Mouse (Mus musculus): Measurements from ENCODE around the gene Id3. TPM values are rescaled to one million over a fixed set of nuclear protein-coding genes. Genes with fewer than 3 reads are reported as not detected.

The Id3 gene
- polyA plus RNA-seq, 1 experiment = 0.38 TPM

GRCm38 (mm10) chr4:136172011-136172541 lies 28.8 kb downstream of the Id3 start, which contains the start of gene E2f2:
Gene E2f2, plus strand, starts transcription at chr4:136172394.
- Histone ChIP-seq H3K36me3 (ENCODE audit: control insufficient read depth) (peaks cover 45% of the 10 kb centered on the region), H3K4me1 (ENCODE audit: control insufficient read depth) (peaks cover 64% of the 10 kb centered on the region), H3K27me3 (ENCODE audit: control insufficient read depth) (peaks cover 3% of the 10 kb centered on the region), H3K9me3 (ENCODE audit: control insufficient read depth, low read length) (no peaks in the 10 kb centered on the region), H3K4me3 (replicated peaks) (peak within 1 kb of the TSS; percentile 82)
- TF ChIP-seq TAL1 (IDR thresholded peaks at IDR 0.05; ENCODE audit: low read length) (no peak), GATA1 (IDR thresholded peaks at IDR 0.05; ENCODE audit: low read length) (no peak)

DNA sequence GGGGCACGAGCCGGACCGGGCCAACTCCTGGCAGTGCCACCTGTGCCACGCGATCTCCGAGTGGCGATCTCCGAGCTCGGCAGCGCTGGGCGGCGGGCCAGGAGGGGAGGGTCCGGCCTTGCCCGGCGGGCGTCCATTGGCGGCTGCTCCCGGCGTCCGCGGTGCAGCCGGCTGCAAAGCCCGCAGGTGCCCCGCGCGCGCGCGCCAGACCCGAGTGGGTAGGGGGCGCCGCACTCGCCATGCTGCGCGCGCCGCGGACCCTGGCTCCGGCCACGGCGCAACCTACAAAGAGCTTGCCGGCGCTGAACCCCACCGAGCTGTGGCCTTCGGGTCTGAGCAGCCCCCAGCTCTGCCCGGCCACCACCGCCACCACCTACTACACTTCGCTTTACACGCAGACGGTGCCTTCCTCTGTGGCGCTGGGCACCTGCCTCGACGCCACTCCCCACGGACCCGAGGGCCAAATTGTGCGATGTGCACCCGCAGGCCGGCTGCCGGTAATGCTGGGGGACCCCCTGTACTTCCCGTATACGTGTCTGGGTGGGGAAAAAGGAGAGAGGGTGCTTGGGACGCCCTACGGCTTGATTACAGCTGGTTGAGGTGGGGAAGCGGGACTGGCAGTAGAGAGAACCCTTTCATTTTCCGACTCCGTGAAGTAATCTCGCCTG lies 29.4 kb downstream of the Id3 start:
- Histone ChIP-seq H3K4me3 (replicated peaks) (peak overlapping the region; percentile 82), H3K4me1 (ENCODE audit: control insufficient read depth) (peaks cover 69% of the 10 kb centered on the region), H3K36me3 (ENCODE audit: control insufficient read depth) (peaks cover 51% of the 10 kb centered on the region), H3K9me3 (ENCODE audit: control insufficient read depth, low read length) (no peaks in the 10 kb centered on the region), H3K27me3 (ENCODE audit: control insufficient read depth) (no peaks in the 10 kb centered on the region)
- TF ChIP-seq TAL1 (IDR thresholded peaks at IDR 0.05; ENCODE audit: low read length) (no peak), GATA1 (IDR thresholded peaks at IDR 0.05; ENCODE audit: low read length) (no peak)

- H3K4me1 ChIP-seq (ENCODE audit: control insufficient read depth) = peaks cover 69% of the 10 kb centered on the region
Observed at GRCm38 (mm10) chr4:136173210-136173715, 30.0 kb downstream of the Id3 start.

DNA sequence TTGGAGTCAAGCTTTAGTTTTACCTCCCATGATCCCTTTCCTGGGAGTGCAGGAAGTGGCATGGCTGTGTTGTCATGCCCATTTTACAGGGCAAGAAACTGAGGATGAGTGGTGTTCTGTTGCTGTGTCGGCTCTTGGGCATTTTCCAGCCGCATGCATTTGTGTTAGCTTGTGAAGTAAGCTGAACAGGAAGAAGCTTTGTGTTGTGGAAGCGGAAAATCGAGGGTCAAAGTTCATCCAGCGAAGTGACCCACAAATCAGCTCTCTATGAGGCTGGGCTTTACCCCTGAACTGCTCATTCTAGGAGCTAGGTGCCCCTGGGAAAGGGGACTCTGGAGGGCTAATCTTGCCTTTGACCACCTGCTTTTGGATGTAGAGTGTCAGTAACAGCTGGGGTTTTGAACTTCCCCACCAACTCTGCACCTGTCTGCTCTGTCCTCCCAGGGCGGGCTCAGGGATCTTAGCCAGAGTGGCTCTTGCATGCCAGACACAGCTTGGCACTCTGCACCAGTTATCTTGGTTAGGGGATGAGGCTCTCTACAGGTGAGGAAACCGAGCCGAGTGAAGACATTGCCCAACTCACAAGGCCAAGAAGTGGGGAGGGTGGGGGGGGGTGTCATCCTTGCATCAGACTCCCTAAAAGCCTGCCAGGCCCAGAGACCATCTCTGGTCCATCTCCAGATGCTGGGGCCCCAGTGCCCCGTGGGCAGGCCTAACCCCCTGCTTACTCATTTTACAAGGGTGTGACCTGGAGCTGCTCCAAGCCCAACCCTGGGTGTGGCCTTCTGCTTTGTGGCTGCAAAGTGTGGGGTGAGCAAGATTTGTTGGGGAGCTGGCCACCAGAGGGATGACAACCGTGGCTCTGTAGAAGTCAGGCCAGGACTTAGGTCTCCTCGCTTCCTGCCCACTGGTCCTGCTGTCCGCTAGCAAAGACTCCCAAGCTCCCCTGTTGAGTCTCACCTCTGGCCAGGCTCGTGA lies 31.2 kb downstream of the Id3 start:
- no peaks in the 10 kb centered on the region for H3K9me3 ChIP-seq (ENCODE audit: control insufficient read depth, low read length)
- H3K27me3 ChIP-seq (ENCODE audit: control insufficient read depth) = no peaks in the 10 kb centered on the region
- H3K4me3 ChIP-seq (replicated peaks) = peak overlapping the region; percentile 82
- peaks cover 78% of the 10 kb centered on the region for H3K4me1 ChIP-seq (ENCODE audit: control insufficient read depth)
- peak; percentile 29; the same call in 1 of the 3 replicates for TF ChIP-seq TAL1 (IDR thresholded peaks at IDR 0.05; ENCODE audit: low read length)
- no peak for TF ChIP-seq GATA1 (IDR thresholded peaks at IDR 0.05; ENCODE audit: low read length)
- peaks cover 70% of the 10 kb centered on the region for H3K36me3 ChIP-seq (ENCODE audit: control insufficient read depth)

More at GRCm38 (mm10) chr4:136173210-136173715, 30.0 kb downstream of the Id3 start:
- TF ChIP-seq TAL1 (IDR thresholded peaks at IDR 0.05; ENCODE audit: low read length) (no peak), GATA1 (IDR thresholded peaks at IDR 0.05; ENCODE audit: low read length) (no peak)
- Histone ChIP-seq H3K9me3 (ENCODE audit: control insufficient read depth, low read length) (no peaks in the 10 kb centered on the region), H3K27me3 (ENCODE audit: control insufficient read depth) (no peaks in the 10 kb centered on the region), H3K4me3 (replicated peaks) (peak overlapping the region; percentile 82), H3K36me3 (ENCODE audit: control insufficient read depth) (peaks cover 57% of the 10 kb centered on the region)

- Histone ChIP-seq H3K9me3 (ENCODE audit: control insufficient read depth, low read length) (no peaks in the 10 kb centered on the region), H3K36me3 (ENCODE audit: control insufficient read depth) (peaks cover 85% of the 10 kb centered on the region), H3K4me1 (ENCODE audit: control insufficient read depth) (peaks cover 80% of the 10 kb centered on the region), H3K4me3 (replicated peaks) (peak overlapping the region; percentile 82), H3K27me3 (ENCODE audit: control insufficient read depth) (no peaks in the 10 kb centered on the region)
- TF ChIP-seq GATA1 (IDR thresholded peaks at IDR 0.05; ENCODE audit: low read length) = no peak
- no peak for TF ChIP-seq TAL1 (IDR thresholded peaks at IDR 0.05; ENCODE audit: low read length)
Observed at GRCm38 (mm10) chr4:136176022-136176552, 32.8 kb downstream of the Id3 start.

DNA sequence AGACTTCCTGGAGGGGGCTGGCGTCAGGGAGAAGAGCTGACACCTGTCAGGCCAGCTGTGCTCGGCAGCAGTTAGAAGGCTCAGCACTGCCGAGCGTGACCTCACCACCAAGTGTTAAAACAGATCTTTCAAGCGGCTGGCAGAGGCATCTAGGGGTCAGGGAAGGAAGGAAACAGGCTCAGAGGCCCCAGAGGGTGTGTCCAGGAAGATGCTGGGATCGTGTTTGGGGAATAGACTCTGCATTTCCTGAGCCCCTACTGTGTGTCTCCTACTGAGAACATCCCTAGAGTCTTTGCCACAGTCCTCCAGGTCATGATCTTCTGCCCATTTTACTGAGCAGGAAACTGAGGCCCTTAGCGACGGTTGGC lies 33.9 kb downstream of the Id3 start:
- Histone ChIP-seq H3K9me3 (ENCODE audit: control insufficient read depth, low read length) (no peaks in the 10 kb centered on the region), H3K27me3 (ENCODE audit: control insufficient read depth) (no peaks in the 10 kb centered on the region), H3K36me3 (ENCODE audit: control insufficient read depth) (peaks cover 97% of the 10 kb centered on the region), H3K4me1 (ENCODE audit: control insufficient read depth) (peaks cover 83% of the 10 kb centered on the region), H3K4me3 (replicated peaks) (peak overlapping the region; percentile 82)
- no peak for TF ChIP-seq GATA1 (IDR thresholded peaks at IDR 0.05; ENCODE audit: low read length)
- TF ChIP-seq TAL1 (IDR thresholded peaks at IDR 0.05; ENCODE audit: low read length) = no peak

DNA sequence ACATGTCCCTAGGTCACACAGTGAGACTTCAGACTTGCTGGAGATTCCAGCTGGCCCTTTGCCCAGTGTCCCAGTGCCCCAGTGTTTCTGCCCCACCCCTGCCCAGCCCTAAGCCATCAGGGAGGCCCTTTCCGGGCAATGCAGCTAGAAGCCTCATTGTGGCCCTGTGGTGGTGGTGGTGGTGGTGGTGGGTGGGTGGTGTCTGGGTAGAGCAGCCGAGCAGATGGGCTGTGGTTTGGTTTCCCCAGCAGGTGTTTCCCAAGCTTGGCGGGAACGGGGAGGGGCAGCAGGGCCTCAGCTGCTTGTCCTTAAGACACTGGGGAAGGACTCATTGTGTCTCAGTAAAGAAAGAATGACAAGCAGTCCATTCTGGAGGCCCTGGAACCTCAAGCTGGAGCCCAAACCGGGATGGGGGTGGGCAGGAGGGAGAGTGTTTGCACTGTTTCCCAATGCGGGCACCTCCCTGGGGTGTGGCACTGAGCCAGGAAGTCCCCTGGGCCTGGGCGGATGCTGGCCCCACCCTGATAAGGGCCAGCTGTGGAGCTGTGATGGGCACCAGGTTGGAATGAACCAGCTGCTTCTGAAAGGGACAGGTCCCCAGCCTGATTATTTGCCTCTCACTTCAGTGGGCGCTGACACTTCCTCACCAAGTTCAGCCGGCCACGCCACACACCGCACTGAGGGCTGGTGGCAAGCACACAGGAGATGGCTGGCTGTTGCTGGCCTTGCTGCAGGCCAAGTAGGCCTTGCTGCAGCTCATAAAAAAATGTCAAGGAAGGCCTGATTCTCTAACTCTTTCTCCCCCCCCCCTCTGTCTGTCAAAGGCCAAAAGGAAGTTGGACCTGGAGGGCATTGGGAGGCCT lies 34.5 kb downstream of the Id3 start:
- TF ChIP-seq TAL1 (IDR thresholded peaks at IDR 0.05; ENCODE audit: low read length) (peak; percentile 87), GATA1 (IDR thresholded peaks at IDR 0.05; ENCODE audit: low read length) (peak; percentile 99)

GRCm38 (mm10) chr4:136178475-136178921 lies 35.2 kb downstream of the Id3 start:
- TF ChIP-seq TAL1 (IDR thresholded peaks at IDR 0.05; ENCODE audit: low read length) (no peak), GATA1 (IDR thresholded peaks at IDR 0.05; ENCODE audit: low read length) (no peak)
- Histone ChIP-seq H3K4me3 (replicated peaks) (peak overlapping the region; percentile 82), H3K27me3 (ENCODE audit: control insufficient read depth) (no peaks in the 10 kb centered on the region), H3K4me1 (ENCODE audit: control insufficient read depth) (peaks cover 92% of the 10 kb centered on the region), H3K9me3 (ENCODE audit: control insufficient read depth, low read length) (no peaks in the 10 kb centered on the region), H3K36me3 (ENCODE audit: control insufficient read depth) (peaks cover 100% of the 10 kb centered on the region)

More for the DNA sequence above, 34.5 kb downstream of the Id3 start:
- peak overlapping the region; percentile 82 for H3K4me3 ChIP-seq (replicated peaks)
- H3K27me3 ChIP-seq (ENCODE audit: control insufficient read depth) = no peaks in the 10 kb centered on the region
- no peaks in the 10 kb centered on the region for H3K9me3 ChIP-seq (ENCODE audit: control insufficient read depth, low read length)
- peaks cover 100% of the 10 kb centered on the region for H3K36me3 ChIP-seq (ENCODE audit: control insufficient read depth)
- H3K4me1 ChIP-seq (ENCODE audit: control insufficient read depth) = peaks cover 87% of the 10 kb centered on the region
